Mouse (Mus musculus) CH12.LX (cell line): Measurements from ENCODE around the gene Ephx1.

Experiments
- BHLHE40 ChIP-seq: IDR thresholded peaks from 2 replicates; pipeline ENCODE4 v1.6.1; 2011; ENCODE audit warnings: mild to moderate bottlenecking, low read depth, low read length, improper control_type of control experiment
- CTCF ChIP-seq, 2 experiments: IDR thresholded peaks in 1 of 2; conservative IDR thresholded peaks in 1 of 2; 2 replicates each; pipeline ENCODE4 v1.5.1; 2011 to 2012; ENCODE audit warnings: low read depth in 2 of 2, low read length in 2 of 2, improper control_type of control experiment in 1 of 2, inconsistent platforms in 1 of 2, mild to moderate bottlenecking in 1 of 2, moderate library complexity in 1 of 2
- GABPA ChIP-seq: IDR thresholded peaks from 2 replicates; pipeline ENCODE4 v1.6.1; 2012; ENCODE audit warnings: low read depth, low read length, improper control_type of control experiment, inconsistent platforms; ENCODE audit not compliant: insufficient replicate concordance
- JUND ChIP-seq: conservative IDR thresholded peaks from 2 replicates; pipeline ENCODE4 v1.6.1; 2011; ENCODE audit warnings: low read depth, low read length, improper control_type of control experiment
- NELFE ChIP-seq: IDR thresholded peaks from 2 replicates; pipeline ENCODE4 v1.6.1; 2011; ENCODE audit warnings: low read depth, low read length, improper control_type of control experiment
- POLR2A ChIP-seq: IDR thresholded peaks from 2 replicates; pipeline ENCODE4 v1.6.1; 2011; ENCODE audit warnings: low read depth, mild to moderate bottlenecking, improper control_type of control experiment, low read length
- POLR2AphosphoS2 ChIP-seq: IDR thresholded peaks from 2 replicates; pipeline ENCODE4 v1.6.1; 2011; ENCODE audit warnings: low read depth, low read length, improper control_type of control experiment
- USF2 ChIP-seq: conservative IDR thresholded peaks from 2 replicates; pipeline ENCODE4 v1.6.1; 2011; ENCODE audit warnings: low read depth, low read length, improper control_type of control experiment
- ZC3H11A ChIP-seq: IDR thresholded peaks from 2 replicates; pipeline ENCODE4 v1.6.1; 2012; ENCODE audit warnings: low read depth, mild to moderate bottlenecking, inconsistent platforms, low read length, improper control_type of control experiment
- ZNF384 ChIP-seq: IDR thresholded peaks from 2 replicates; pipeline ENCODE4 v1.6.1; 2012; ENCODE audit warnings: low read depth, low read length, improper control_type of control experiment, inconsistent platforms

- TF ChIP-seq CTCF (conservative IDR thresholded peaks at IDR 0.05 in 1 of 2, IDR thresholded peaks at IDR 0.05 in 1 of 2; ENCODE audit: low read depth in 2 of 2, low read length in 2 of 2), result peak; percentile 10 to 52; a peak in 2 of 4 replicates
- TF ChIP-seq POLR2AphosphoS2, result no peak
- TF ChIP-seq GABPA, result no peak
- TF ChIP-seq ZNF384, result no peak
- TF ChIP-seq USF2, result no peak
- TF ChIP-seq NELFE, result no peak
- TF ChIP-seq JUND, result no peak
- no peak for TF ChIP-seq ZC3H11A
- no peak for TF ChIP-seq POLR2A
- TF ChIP-seq BHLHE40, result no peak
Measured at GRCm38 (mm10) chr1:180980464-180980863, 40.2 kb downstream of the Ephx1 start.
